Mouse (Mus musculus) bone marrow, adult 2 months (tissue): ENCODE measurements around the gene Nme2. TPM values are rescaled to one million over a fixed set of nuclear protein-coding genes. Genes with fewer than 3 reads are reported as not detected.

Experiments
- H3K27ac ChIP-seq: fragments of 200-500 bp; 2 replicates; pipeline ENCODE4 v1.5.1; 2012; ENCODE audit warnings: low read depth, mild to moderate bottlenecking, control low read depth, inconsistent platforms, low read length; ENCODE audit not compliant: control insufficient read depth, poor library complexity, insufficient read depth
- H3K4me1 ChIP-seq: fragments of 200-500 bp; 2 replicates; pipeline ENCODE4 v1.6.1; 2011; ENCODE audit warnings: low read length; ENCODE audit not compliant: control insufficient read depth, insufficient read depth
- H3K4me3 ChIP-seq: fragments of 200-500 bp; replicated peaks from 2 replicates; pipeline ENCODE3; 2011; ENCODE audit warnings: mild to moderate bottlenecking, low read depth, low read length, control low read depth; ENCODE audit not compliant: control insufficient read depth
- CTCF ChIP-seq: fragments of 200-500 bp; IDR thresholded peaks from 2 replicates; pipeline ENCODE4 v1.5.1; 2011; ENCODE audit warnings: low read length, control low read depth; ENCODE audit not compliant: control insufficient read depth, insufficient read depth
- POLR2A ChIP-seq: fragments of 200-500 bp; IDR thresholded peaks from 2 replicates; pipeline ENCODE4 v1.6.1; 2011; ENCODE audit warnings: low read depth, mild to moderate bottlenecking, control low read depth, low read length, borderline replicate concordance; ENCODE audit not compliant: control insufficient read depth
- WGBS: fragments of 180-500 bp; shearing (Covaris S2); methylation state at CpG from one replicate; pipeline ENCODE4 v1.1.7; 2018; 5-methylcytosine and 5-hydroxymethylcytosine counted together
- polyA plus RNA-seq: library from polyadenylated mRNA; stranded (reverse); fragments of >200 nt; gene quantifications from 2 replicates; pipeline ENCODE4 v1.2.4, GENCODE M21; 2011; ENCODE audit warnings: low replicate concordance; ENCODE audit not compliant: missing spikeins, insufficient read depth, insufficient read length

Gene Nme2
- polyA plus RNA-seq, 1 experiment: 121 TPM

- no peak for TF ChIP-seq CTCF
- TF ChIP-seq POLR2A: no peak
- no peak overlapping the region for H3K27ac ChIP-seq
- no peaks in the 10 kb centered on the region; the same call in 1 of the 2 replicates for H3K4me1 ChIP-seq
- 87% methylated on average over 1 of the region's 1 CpGs for WGBS
- H3K4me3 ChIP-seq: no peak overlapping the region
Measured at GRCm38 (mm10) chr11:93969799-93970198, 13.7 kb upstream of the Nme2 start.

DNA sequence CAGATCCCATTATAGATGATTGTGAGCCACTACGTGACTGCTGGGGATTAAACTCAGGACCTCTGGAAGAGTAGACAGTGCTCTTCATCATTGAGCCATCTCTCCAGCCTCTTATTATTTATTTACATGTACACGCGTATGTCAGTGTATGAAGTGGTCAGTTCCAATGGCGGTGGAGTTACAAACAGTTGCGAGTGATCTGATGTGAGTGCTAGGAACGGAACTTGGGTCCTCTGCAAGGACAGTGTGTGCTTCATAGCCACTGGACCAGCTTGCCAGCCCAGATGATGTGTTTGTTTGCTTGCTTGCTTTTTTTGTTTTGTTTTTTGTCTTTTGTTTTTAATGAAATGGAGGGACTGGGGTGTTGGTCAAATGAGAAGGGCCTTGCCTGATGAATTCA lies 13.1 kb upstream of the Nme2 start:
- no peak for TF ChIP-seq CTCF
- TF ChIP-seq POLR2A: no peak
- WGBS: 88% methylated on average over 6 of the region's 6 CpGs
- Histone ChIP-seq H3K27ac (no peak overlapping the region), H3K4me1 (no peaks in the 10 kb centered on the region; the same call in 1 of the 2 replicates), H3K4me3 (no peak overlapping the region)

GRCm38 (mm10) chr11:93968848-93969128 lies 12.7 kb upstream of the Nme2 start:
- Histone ChIP-seq H3K4me3 (no peak overlapping the region), H3K27ac (no peak overlapping the region), H3K4me1 (no peaks in the 10 kb centered on the region; the same call in 1 of the 2 replicates)
- 37% methylated on average over 6 of the region's 6 CpGs for WGBS
- TF ChIP-seq POLR2A: no peak
- no peak for TF ChIP-seq CTCF

DNA sequence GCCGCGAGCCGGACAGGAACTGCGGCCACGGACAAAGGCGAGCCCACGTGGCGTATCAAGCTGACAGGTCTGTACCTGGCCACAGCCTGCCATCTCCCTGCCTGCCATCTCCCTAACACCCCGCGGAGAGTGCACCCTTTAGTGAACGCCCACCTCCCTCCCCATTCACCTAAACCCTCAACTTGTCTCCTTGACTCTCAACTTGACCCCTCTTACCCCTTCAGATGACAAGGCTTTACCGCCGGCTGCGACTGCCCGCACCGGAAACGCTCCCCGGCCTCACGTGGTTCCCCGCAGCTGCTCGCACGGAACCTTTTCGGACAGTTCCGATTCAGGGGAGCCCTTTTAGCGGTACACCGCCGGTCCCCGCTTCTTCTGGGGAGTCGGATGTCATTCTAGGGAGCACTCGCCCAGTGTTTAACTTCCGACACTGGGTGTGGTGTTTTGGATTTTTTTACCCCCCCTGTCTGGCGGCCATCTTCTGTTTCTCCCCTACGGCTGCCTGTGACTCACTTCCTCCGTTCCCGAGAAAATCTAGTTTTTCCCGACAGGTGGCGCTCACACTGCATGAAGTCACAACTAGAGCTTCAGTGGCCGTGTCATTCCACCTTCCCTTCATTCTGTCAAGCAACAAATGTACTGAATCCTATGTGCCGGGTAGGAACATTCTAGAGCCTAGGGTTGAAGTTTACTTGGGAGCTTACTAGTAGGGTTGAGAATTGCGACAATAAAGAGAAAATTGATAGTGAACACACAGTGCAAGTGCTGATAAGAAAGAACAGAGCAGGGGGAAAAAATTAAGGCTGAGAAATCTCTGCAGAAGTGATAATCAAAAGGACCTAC lies 12.2 kb upstream of the Nme2 start, which contains the start of the genes Gm20390 and Nme1:
TSS of gene Gm20390 (minus strand) at position 289 of the 843 bp plus-strand sequence.
TSS of gene Nme1 (minus strand) at position 517 of the 843 bp plus-strand sequence.
- TF ChIP-seq CTCF: peak; percentile 89
- TF ChIP-seq POLR2A: peak; percentile 77
- Histone ChIP-seq H3K4me1 (no peaks in the 10 kb centered on the region; the same call in 1 of the 2 replicates), H3K4me3 (peak within 1 kb of the TSS; percentile 95), H3K27ac (peak within 1 kb of the TSS; percentile 65)
- WGBS: under 1% methylated on average over 40 of the region's 40 CpGs

DNA sequence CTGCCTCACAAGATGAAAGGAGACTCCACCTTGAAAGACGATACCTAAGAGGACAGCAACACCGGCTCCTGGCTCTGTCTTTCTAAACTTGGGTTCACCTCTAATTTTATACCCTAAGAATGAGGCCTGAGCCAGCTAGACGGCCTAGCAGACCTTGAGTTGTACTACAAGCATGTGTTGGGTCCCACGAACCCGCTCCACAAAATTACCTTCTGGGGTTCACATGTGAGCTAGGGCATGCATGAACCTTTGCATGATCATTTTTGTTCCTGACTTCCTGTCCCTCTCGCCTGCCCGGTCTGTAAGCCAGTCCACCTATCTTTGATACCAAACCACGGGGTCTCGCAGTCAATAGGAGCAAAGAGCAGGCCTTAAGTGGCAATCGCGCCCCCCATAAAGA lies 11.3 kb upstream of the Nme2 start:
- no peaks in the 10 kb centered on the region; the same call in 1 of the 2 replicates for H3K4me1 ChIP-seq

GRCm38 (mm10) chr11:93965391-93965790 lies 9.3 kb upstream of the Nme2 start:
- TF ChIP-seq POLR2A: no peak
- no peak for TF ChIP-seq CTCF
- Histone ChIP-seq H3K4me1 (no peaks in the 10 kb centered on the region; the same call in 1 of the 2 replicates), H3K27ac (no peak overlapping the region), H3K4me3 (no peak overlapping the region)
- WGBS: 78% methylated on average over 6 of the region's 6 CpGs

More for the DNA sequence above, 11.3 kb upstream of the Nme2 start:
- 5% methylated on average over 11 of the region's 11 CpGs for WGBS
- TF ChIP-seq CTCF (no peak), POLR2A (no peak)
- H3K4me3 ChIP-seq: peak overlapping the region; percentile 95
- no peak overlapping the region for H3K27ac ChIP-seq

- no peak for TF ChIP-seq POLR2A
- TF ChIP-seq CTCF: no peak
- Histone ChIP-seq H3K4me1 (no peaks in the 10 kb centered on the region), H3K27ac (no peak overlapping the region), H3K4me3 (no peak overlapping the region)
- 73% methylated on average over 4 of the region's 4 CpGs for WGBS
Measured at GRCm38 (mm10) chr11:93963013-93963412, 7.0 kb upstream of the Nme2 start.

DNA sequence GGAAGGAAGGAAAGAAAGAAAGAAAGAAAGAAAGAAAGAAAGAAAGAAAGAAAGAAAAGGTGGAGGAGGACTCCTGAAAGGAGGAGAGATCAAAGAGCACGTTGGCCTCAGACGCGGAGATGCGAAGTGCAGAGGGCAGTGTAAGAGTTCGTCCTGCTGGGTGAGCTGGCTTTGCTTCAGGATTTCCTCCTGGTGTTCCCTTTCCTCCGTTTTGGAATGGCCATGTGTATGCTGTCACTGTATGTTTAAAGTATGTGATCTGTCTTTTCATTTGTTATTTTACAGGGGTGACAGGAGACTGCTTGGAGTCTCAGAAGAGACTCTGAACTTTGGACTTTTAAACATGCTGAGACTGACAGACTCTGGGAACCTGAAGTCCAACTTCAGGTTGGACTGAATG lies 5.4 kb upstream of the Nme2 start:
- Histone ChIP-seq H3K27ac (no peak overlapping the region), H3K4me1 (no peaks in the 10 kb centered on the region), H3K4me3 (no peak overlapping the region)
- TF ChIP-seq CTCF (no peak), POLR2A (no peak)
- 89% methylated on average over 6 of the region's 6 CpGs for WGBS
